Mouse (Mus musculus): ENCODE results near the gene 6030468B19Rik. TPM values are rescaled to one million over a fixed set of nuclear protein-coding genes. Genes with fewer than 3 reads are reported as not detected.

Gene 6030468B19Rik
- polyA plus RNA-seq, 1 experiment from 2014 or later = 0.27 TPM

DNA sequence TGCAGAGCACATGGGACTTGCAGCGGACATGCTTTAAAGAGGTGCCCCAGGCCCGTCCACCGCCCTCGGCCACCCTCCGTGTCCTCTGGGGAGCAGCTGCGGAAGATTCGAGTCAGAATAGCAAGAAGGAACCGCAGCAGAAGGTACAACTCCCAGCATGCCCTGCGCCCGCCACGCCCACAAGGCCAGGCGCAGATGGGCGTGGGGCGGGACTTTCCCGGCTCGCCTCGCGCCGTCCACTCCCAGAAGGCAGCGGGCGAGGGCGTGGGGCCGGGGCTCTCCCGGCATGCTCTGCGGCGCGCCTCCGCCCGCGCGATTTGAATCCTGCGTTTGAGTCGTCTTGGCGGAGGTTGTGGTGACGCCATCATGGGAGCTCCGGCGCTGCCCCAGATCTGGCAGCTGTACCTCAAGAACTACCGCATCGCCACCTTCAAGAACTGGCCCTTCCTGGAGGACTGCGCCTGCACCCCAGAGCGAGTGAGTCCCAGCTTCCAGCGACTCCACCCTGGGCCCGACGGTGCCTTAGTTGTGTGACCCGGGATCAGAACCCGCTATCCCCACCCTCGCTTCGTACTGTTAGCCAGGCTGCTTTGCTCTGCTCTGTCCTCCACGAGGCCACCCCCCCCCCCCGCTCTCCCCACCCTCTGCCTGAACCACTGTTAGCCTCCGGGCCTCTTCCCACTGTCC lies 51.7 kb downstream of the 6030468B19Rik start, which contains the start of gene Birc5:
TSS of gene Birc5 (plus strand) at position 267 of the 687 bp plus-strand sequence.
- peak within 1 kb of the TSS; percentile 86 for H3K27ac ChIP-seq (replicated peaks; ENCODE audit: low read depth, low read length)
- H3K27me3 ChIP-seq (ENCODE audit: control insufficient read depth, insufficient read depth, low read length) = no peaks in the 10 kb centered on the region
- H3K4me3 ChIP-seq (ENCODE audit: low read depth, low read length) = peak within 1 kb of the TSS; percentile 80
- H3K9ac ChIP-seq (replicated peaks; ENCODE audit: low read length) = peak within 1 kb of the TSS; percentile 84
- H3K36me3 ChIP-seq (replicated peaks; ENCODE audit: control insufficient read depth, insufficient read depth, low read depth, low read length) = peaks cover 9% of the 10 kb centered on the region
- WGBS = under 1% methylated on average over 47 of the region's 51 CpGs
- ATAC-seq (replicated peaks; ENCODE audit: insufficient number of reproducible peaks, low FRiP score, low TSS enrichment, low read depth) (peak; percentile 82), DNase-seq (ENCODE audit: low spot score) (peak; percentile 98)
- H3K9me3 ChIP-seq (replicated peaks; ENCODE audit: control insufficient read depth, low read length) = no peaks in the 10 kb centered on the region
- no peaks in the 10 kb centered on the region for H3K4me1 ChIP-seq (ENCODE audit: control insufficient read depth, insufficient read depth, low read length)
- H3K4me2 ChIP-seq (ENCODE audit: low read depth, low read length) = peak within 1 kb of the TSS; percentile 88

DNA sequence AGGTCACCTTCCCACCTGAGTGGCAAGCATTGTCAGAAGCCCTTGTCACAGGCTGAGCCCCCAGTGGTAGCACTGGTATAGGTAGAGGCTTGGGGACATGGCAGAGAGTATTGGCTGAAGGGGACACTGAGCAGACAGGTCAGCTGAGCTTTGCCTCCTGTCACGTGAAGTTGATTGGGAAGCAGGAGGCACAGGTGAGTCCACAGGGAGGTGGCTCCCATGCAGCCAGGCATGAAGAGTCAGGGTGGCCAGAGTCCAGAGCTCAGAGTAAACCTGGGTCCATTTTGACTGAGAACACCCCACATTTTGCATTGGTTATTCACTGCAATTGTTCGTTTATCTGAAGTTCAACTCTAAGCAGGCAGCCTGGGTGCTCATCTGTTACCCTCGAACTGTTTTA lies 55.4 kb downstream of the 6030468B19Rik start:
- no peak overlapping the region for H3K9ac ChIP-seq (replicated peaks; ENCODE audit: low read length)
- no peak overlapping the region for H3K4me3 ChIP-seq (ENCODE audit: low read depth, low read length)
- WGBS = 93% methylated on average over 3 of the region's 3 CpGs
- DNase-seq (ENCODE audit: low spot score) = no peak
- H3K4me2 ChIP-seq (ENCODE audit: low read depth, low read length) = no peak overlapping the region
- H3K27me3 ChIP-seq (ENCODE audit: control insufficient read depth, insufficient read depth, low read length) = no peaks in the 10 kb centered on the region
- no peak overlapping the region for H3K27ac ChIP-seq (replicated peaks; ENCODE audit: low read depth, low read length)
- no peaks in the 10 kb centered on the region for H3K4me1 ChIP-seq (ENCODE audit: control insufficient read depth, insufficient read depth, low read length)
- H3K36me3 ChIP-seq (replicated peaks; ENCODE audit: control insufficient read depth, insufficient read depth, low read depth, low read length) = peaks cover 19% of the 10 kb centered on the region
- no peak for ATAC-seq (replicated peaks; ENCODE audit: insufficient number of reproducible peaks, low FRiP score, low TSS enrichment, low read depth)
- H3K9me3 ChIP-seq (replicated peaks; ENCODE audit: control insufficient read depth, low read length) = no peaks in the 10 kb centered on the region

GRCm38 (mm10) chr11:117854241-117854640 lies 56.8 kb downstream of the 6030468B19Rik start:
- Histone ChIP-seq H3K27me3 (ENCODE audit: control insufficient read depth, insufficient read depth, low read length) (0 out of 2 replicates have a peak, but pooled peaks cover 4% of the 10 kb centered on the region), H3K9ac (replicated peaks; ENCODE audit: low read length) (no peak overlapping the region), H3K27ac (replicated peaks; ENCODE audit: low read depth, low read length) (no peak overlapping the region), H3K36me3 (replicated peaks; ENCODE audit: control insufficient read depth, insufficient read depth, low read depth, low read length) (peaks cover 19% of the 10 kb centered on the region), H3K4me1 (ENCODE audit: control insufficient read depth, insufficient read depth, low read length) (no peaks in the 10 kb centered on the region), H3K9me3 (replicated peaks; ENCODE audit: control insufficient read depth, low read length) (no peaks in the 10 kb centered on the region), H3K4me2 (ENCODE audit: low read depth, low read length) (no peak overlapping the region), H3K4me3 (ENCODE audit: low read depth, low read length) (no peak overlapping the region)
- WGBS = 91% methylated on average over 9 of the region's 9 CpGs
- ATAC-seq (replicated peaks; ENCODE audit: insufficient number of reproducible peaks, low FRiP score, low TSS enrichment, low read depth) = no peak
- DNase-seq (ENCODE audit: low spot score) = no peak

DNA sequence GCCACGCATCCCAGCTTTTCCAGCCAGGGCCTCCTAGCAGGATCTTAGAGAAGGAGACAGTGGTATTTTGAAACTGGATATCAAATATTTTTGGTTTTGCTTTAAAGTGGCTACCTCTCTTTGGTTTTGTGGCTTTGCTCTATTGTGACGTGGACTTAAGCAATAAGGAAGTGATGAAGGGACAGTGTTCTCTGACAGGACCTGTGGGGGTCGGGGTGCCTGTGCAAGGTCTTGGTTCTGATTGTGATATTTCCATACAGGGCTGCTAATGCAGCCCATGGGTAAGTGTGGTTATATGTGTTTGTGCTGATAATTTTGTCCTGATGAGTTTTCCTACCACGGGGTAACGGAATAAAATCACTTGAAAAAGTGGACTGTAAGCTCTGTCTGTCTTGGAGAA lies 57.9 kb downstream of the 6030468B19Rik start:
- H3K27me3 ChIP-seq (ENCODE audit: control insufficient read depth, insufficient read depth, low read length) = peaks cover 4% of the 10 kb centered on the region; the same call in 1 of the 2 replicates
- 89% methylated on average over 5 of the region's 5 CpGs for WGBS
- peaks cover 19% of the 10 kb centered on the region for H3K36me3 ChIP-seq (replicated peaks; ENCODE audit: control insufficient read depth, insufficient read depth, low read depth, low read length)

DNA sequence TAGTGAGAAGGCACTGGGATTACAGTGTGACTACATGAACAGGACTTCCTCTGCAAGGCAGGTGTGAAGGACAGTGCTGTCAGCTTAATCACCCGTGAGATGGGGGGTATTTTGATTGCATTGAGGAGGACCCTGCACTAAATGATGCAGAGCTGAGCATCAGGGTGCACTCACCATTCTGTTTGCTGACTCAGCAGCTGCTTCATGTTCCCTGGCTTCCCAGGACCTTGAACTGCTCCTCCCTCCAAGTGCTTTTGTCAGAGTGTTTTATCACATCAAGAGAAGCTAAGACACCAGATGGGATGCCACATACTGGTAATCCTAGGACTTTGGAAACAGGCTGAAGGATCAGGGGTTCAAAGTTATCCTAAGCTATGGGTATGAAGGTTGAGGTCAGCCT lies 58.5 kb downstream of the 6030468B19Rik start:
- Histone ChIP-seq H3K4me2 (ENCODE audit: low read depth, low read length) (no peak overlapping the region), H3K9me3 (replicated peaks; ENCODE audit: control insufficient read depth, low read length) (no peaks in the 10 kb centered on the region), H3K9ac (replicated peaks; ENCODE audit: low read length) (no peak overlapping the region), H3K4me1 (ENCODE audit: control insufficient read depth, insufficient read depth, low read length) (peaks cover 3% of the 10 kb centered on the region; the same call in 1 of the 2 replicates), H3K4me3 (ENCODE audit: low read depth, low read length) (no peak overlapping the region), H3K27me3 (ENCODE audit: control insufficient read depth, insufficient read depth, low read length) (peaks cover 10% of the 10 kb centered on the region), H3K27ac (replicated peaks; ENCODE audit: low read depth, low read length) (no peak overlapping the region), H3K36me3 (replicated peaks; ENCODE audit: control insufficient read depth, insufficient read depth, low read depth, low read length) (peaks cover 19% of the 10 kb centered on the region)
- WGBS = 89% methylated on average over 1 of the region's 1 CpGs
- no peak for ATAC-seq (replicated peaks; ENCODE audit: insufficient number of reproducible peaks, low FRiP score, low TSS enrichment, low read depth)
- DNase-seq (ENCODE audit: low spot score) = no peak

More for the DNA sequence above, 57.9 kb downstream of the 6030468B19Rik start:
- Histone ChIP-seq H3K4me2 (ENCODE audit: low read depth, low read length) (no peak overlapping the region), H3K4me3 (ENCODE audit: low read depth, low read length) (no peak overlapping the region), H3K9me3 (replicated peaks; ENCODE audit: control insufficient read depth, low read length) (no peaks in the 10 kb centered on the region), H3K4me1 (ENCODE audit: control insufficient read depth, insufficient read depth, low read length) (peaks cover under 1% of the 10 kb centered on the region; the same call in 1 of the 2 replicates), H3K9ac (replicated peaks; ENCODE audit: low read length) (no peak overlapping the region), H3K27ac (replicated peaks; ENCODE audit: low read depth, low read length) (no peak overlapping the region)
- no peak for ATAC-seq (replicated peaks; ENCODE audit: insufficient number of reproducible peaks, low FRiP score, low TSS enrichment, low read depth)
- no peak for DNase-seq (ENCODE audit: low spot score)

Other genes with a start within 250 kb of the 6030468B19Rik start
- gene Tnrc6c, start 143.4 kb upstream of the 6030468B19Rik start, polyA plus RNA-seq (2014; fragmentation: Nextera tagmentation; extraction: Ambion mirVana) = 15.4 and 16.7 TPM in 2 replicates
- gene Tmc8, start 15.6 kb upstream of the 6030468B19Rik start, polyA plus RNA-seq (2014; fragmentation: Nextera tagmentation; extraction: Ambion mirVana) = 0.39 and 0.70 TPM in 2 replicates
- 9.9 and 10.7 TPM in 2 replicates for gene Tmc6, start 15.5 kb upstream of the 6030468B19Rik start, polyA plus RNA-seq (2014; fragmentation: Nextera tagmentation; extraction: Ambion mirVana)
- gene Gm20708, start 12.0 kb downstream of the 6030468B19Rik start, polyA plus RNA-seq (2014; fragmentation: Nextera tagmentation; extraction: Ambion mirVana) = 0.17 TPM in 1 of 2 replicates, not detected in the other
- 30.4 and 32.9 TPM in 2 replicates for gene Syngr2, start 12.0 kb downstream of the 6030468B19Rik start, polyA plus RNA-seq (2014; fragmentation: Nextera tagmentation; extraction: Ambion mirVana)
- 3.3 and 4.3 TPM in 2 replicates for gene Afmid, start 28.3 kb downstream of the 6030468B19Rik start, polyA plus RNA-seq (2014; fragmentation: Nextera tagmentation; extraction: Ambion mirVana)
- 127 and 132 TPM in 2 replicates for gene Tk1, start 28.4 kb downstream of the 6030468B19Rik start, polyA plus RNA-seq (2014; fragmentation: Nextera tagmentation; extraction: Ambion mirVana)
- gene Birc5, start 51.6 kb downstream of the 6030468B19Rik start, polyA plus RNA-seq (2014; fragmentation: Nextera tagmentation; extraction: Ambion mirVana) = 416 and 441 TPM in 2 replicates
- not detected in 2 replicates for gene Tmem235, start 63.1 kb downstream of the 6030468B19Rik start, polyA plus RNA-seq (2014; fragmentation: Nextera tagmentation; extraction: Ambion mirVana)
- gene Tha1, start 75.8 kb downstream of the 6030468B19Rik start, polyA plus RNA-seq (2014; fragmentation: Nextera tagmentation; extraction: Ambion mirVana) = 1.9 and 2.1 TPM in 2 replicates
- gene Socs3, start 172.4 kb downstream of the 6030468B19Rik start, polyA plus RNA-seq (2014; fragmentation: Nextera tagmentation; extraction: Ambion mirVana) = 8.4 and 9.8 TPM in 2 replicates
- 33.7 and 34.7 TPM in 2 replicates for gene Pgs1, start 188.6 kb downstream of the 6030468B19Rik start, polyA plus RNA-seq (2014; fragmentation: Nextera tagmentation; extraction: Ambion mirVana)

Data from embryonic facial prominence, embryonic 11.5 days (tissue).